Mouse (Mus musculus): ENCODE results near the gene Ap2m1.
"Not testable (repeated sequence)": the region's sequence is repeated elsewhere in the genome, so short reads cannot be mapped to it uniquely, and the experiment has no call there.

The Ap2m1 gene

DNA sequence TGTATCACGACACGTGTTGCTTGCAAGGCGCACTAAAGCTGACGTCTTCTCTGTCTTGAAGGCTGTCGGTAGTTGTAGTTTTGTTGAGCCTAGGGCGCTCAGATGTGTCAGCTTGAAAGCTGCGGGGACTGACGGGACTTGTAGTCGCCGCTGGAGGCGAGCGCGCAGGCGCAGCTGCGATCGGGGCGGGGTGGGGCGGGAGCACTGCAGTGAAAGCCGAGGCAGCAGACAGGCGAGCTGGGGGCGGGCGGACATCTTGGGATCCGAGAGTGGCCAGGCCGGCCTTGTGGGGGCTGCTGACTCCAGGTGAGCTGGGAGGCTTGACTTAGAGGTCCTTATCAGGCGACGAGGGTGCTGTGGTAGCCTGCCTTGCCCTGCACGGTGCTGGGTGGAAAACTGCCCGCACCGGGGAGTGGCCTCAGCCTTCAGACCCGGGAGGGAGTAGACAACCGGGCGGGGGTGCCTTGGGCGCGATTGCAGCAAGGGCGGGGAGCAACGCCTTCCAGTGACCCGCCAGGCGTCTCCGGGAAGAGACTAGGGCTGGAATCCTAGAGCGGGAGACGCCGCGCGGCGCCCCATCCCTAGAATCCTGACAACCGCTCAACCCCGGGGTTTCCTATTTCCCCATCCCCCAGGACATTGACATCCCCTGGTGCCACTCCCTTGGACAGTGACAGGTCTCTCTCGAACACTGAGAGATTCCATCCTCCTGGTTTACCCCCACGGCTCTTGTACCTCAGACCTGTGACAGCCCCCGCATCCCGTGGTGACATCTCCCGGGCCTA lies at the start of gene Ap2m1:
TSS of gene Ap2m1 (plus strand) at position 183 of the 785 bp plus-strand sequence.
- DNase-seq: peak; percentile 90 to 92

- DNase-seq: no peak
Measured at GRCm38 (mm10) chr16:20486048-20486447, 49.2 kb upstream of the Ap2m1 start.

- no peak for DNase-seq
Measured at GRCm38 (mm10) chr16:20488151-20488550, 47.1 kb upstream of the Ap2m1 start.

DNA sequence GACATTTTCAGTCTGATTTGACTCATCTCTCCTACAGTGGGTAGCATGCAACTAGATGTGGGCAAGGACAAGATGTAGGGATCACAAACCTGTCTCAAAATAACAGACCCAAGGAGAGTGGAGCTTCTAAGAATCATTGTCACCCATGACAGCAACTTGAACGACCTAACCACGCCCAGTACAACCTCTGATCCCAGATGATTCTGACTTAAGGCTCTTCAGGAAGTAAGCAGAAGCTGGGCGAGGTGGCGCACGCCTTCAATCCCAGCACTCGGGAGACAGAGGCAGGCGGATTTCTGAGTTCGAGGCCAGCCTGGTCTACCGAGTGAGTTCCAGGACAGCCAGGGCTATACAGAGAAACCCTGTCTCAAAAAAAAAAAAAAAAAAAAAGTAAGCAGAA lies 46.5 kb upstream of the Ap2m1 start:
- not testable (repeated sequence) for DNase-seq

DNA sequence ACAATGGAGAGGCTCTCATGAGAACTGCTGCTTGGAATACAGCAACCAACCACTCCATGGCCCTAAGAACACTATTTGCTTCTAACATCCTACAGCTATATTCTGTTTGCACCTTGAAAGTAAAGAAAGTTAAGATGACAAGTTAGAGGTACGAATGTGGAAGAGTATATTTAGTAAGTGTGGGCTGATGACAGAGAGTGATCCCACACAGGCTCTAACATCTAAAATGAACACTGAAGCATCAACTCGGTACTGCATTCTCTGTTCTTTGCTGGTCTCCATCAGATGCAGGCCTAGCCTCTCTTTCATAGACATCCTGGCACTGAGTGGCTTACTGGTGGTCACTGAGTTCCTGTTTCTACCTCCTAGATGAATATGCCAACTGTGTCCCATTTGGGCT lies 46.0 kb upstream of the Ap2m1 start:
- no peak for DNase-seq

GRCm38 (mm10) chr16:20490581-20490980 lies 44.7 kb upstream of the Ap2m1 start:
- DNase-seq: no peak

GRCm38 (mm10) chr16:20491301-20491700 lies 44.0 kb upstream of the Ap2m1 start:
- no peak for DNase-seq

DNA sequence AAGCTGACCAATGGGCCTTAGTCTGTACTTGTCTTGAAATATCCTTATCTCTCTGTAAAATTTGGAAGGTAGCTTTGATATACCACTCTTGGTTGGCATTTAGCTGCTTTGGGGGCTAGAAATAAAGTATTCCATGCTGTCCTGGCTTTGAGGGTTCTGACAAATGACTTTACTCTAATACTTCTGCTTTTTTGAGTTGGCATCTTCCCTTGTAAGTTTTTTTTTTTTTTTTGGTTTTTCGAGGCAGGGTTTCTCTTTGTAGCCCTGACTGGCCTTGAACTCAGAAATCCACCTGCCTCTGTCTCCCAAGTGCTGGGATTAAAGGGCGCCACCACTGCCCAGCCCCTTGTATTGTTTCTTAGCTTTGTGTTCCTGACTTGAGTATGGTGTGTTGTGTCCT lies 41.8 kb upstream of the Ap2m1 start:
- no peak for DNase-seq

GRCm38 (mm10) chr16:20496671-20497600 lies 38.3 kb upstream of the Ap2m1 start:
- peak; percentile 64 to 71 for DNase-seq

GRCm38 (mm10) chr16:20497980-20498676 lies 37.1 kb upstream of the Ap2m1 start:
- no peak for DNase-seq

DNA sequence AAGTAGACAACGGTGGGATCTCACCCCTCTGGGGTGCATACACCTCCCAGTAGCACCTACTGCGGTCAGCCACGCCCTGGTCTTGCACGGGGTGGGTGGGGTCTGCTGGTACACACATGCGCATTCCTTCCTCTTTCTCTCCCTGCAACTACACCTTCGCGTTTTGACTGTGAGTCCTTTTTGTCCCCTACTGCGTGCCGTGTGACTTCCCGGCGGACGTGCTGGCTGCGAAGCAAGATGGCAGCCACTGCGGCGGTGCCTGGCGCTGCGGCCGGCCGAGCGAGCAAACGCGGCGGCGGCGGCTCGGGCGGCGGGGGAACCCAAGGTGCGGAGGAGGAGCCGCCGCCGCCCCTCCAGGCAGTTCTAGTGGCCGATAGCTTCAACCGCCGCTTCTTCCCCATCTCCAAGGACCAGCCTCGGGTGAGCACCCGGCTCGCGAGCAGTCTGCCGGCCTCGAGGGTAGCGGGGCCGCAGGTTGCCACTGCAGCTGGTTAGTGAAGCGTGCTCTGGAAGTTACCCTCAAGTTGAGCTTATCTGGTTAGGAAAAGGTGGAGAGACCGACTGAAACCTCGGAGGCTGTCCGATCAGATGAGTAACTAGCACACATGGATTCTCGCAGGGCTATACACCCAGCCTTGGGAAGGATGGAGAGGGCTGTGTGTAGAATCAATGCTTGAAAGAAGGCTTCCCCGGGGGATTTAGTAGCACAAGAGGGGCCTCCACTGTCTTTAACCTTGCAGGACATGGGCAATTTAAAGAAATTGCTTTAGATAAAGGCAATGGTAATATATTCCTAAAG lies 36.4 kb upstream of the Ap2m1 start, which contains the start of gene Eif2b5:
TSS of gene Eif2b5 (plus strand) at position 141 of the 799 bp plus-strand sequence.
- peak; percentile 93 to 96 for DNase-seq

DNA sequence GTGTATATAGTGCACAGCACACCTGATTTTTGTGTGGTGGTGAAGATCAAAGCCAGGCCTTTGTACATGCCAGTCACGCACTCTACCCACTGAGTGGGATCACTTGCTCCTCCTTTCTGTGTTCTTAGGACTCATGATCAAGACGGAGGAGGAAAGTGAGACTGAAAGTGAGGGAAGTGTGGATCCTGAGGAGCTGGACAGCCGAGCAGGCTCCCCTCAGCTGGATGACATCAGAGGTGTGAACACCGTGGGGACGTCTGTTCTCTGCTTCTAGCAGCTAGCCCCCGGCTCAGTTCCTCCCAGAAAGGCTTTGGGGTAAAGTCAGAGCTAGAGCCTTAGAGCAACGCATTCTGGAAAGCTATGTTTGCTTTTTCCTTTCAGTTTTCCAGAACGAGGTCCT lies 29.3 kb upstream of the Ap2m1 start:
- no peak for DNase-seq

- peak; percentile 22 to 23 for DNase-seq
Measured at GRCm38 (mm10) chr16:20509349-20509748, 25.9 kb upstream of the Ap2m1 start.

DNA sequence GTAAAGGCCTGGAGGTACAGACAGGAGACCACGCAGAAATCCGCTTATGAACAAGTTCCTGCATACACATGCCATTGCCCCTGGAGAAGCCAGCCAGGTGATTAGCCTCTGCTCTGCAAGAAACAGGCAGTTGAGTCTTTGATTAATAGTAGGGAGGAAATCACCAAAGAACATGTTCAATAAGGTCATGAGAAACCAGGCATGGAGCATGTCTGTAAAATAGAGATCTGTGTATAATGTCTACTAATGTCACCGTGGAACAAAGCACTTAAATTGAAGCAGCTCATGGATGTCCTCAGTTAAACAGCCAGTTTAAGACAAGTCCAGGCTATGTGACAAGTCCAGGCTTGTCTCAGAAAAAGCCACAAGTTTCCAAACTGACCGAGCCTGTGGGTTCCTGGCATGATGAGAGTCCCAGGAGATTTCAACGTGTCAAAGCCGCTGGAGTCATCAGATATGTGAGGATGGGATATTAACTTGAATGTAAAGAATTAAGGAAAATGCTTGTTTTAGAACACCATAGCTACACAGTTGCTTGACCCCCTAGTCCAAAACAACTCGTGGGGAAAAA lies 23.9 kb upstream of the Ap2m1 start:
- DNase-seq: no peak

DNA sequence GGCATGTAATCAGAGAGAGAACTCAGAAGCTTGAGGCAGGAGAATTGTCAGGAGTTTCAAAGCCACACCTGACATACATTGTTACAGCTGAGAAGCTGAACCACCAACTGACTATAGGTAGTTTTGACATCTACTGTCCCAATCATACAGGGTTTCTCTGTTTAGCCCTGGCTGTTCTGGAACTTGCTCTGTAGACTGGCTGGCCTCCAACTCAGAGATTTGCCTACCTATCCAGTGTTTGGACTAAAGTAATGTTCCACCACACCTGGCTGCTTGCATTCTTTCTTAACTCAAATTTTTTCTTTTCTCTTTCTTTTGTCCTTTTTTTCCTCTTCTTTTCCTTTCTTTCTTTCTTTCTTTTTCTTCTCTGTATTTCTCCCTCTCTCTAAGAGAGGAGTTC lies 19.2 kb upstream of the Ap2m1 start:
- DNase-seq: no peak

- peak; percentile 81 to 84 for DNase-seq
Measured at GRCm38 (mm10) chr16:20516726-20517201, 18.5 kb upstream of the Ap2m1 start, which contains the start of gene Dvl3. Gene Dvl3, plus strand, starts transcription at chr16:20516982.

GRCm38 (mm10) chr16:20517216-20517615 lies 18.1 kb upstream of the Ap2m1 start:
- peak in 1 of 2 experiments; percentile 35 for DNase-seq

DNA sequence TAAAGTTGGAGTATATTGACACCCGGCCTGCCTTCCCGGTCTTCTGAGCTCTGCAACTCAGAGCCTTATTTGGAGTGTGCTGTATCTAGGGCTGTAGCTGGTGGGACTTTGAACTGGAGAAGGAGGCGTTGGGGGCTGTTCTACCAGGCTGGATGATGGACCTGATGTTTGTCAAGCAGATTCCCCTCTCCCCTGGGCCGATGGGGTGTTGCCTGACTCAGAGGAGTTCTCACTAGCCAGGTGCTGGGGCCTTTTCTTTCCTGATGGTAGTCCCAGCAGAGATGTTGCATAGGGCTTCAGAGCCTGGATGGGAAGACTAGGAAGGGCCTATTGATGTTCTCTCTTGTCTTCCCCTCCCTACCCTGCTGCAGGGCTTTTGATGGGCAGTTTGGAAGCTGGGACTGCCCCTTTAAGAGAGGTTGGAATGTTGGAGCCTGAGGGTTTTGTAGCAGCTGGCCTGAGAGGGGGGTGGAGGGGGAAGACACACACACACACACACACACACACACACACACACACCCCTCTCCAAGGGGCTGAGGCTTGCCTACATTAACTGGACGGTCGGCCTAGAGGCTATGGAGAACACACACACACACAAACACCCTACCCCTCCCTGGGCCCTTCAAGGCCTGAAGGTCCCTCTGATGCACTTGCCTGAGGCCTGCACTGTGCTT lies 17.4 kb upstream of the Ap2m1 start:
- no peak for DNase-seq

- no peak for DNase-seq
Measured at GRCm38 (mm10) chr16:20523886-20524285, 11.4 kb upstream of the Ap2m1 start.

DNA sequence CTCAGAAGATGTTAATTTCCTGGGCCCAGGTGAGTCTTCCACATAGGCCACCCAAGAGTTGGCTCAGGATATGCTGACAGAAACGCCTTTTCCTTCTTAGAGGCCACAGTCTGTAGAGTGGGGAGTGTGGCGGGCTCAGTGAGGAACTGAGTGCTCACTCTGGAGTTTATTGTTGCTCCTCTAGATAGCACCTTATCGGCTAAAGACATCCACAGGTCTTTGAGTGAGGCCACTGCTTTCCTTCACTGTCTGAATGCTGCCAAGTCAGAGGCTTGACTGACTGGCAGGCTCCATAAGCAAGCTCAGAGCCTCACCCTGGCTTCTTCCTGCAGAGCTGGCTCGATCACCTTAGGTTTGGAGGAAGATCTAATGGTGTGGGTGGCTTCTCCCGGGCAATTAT lies 6.5 kb upstream of the Ap2m1 start:
- no peak for DNase-seq

GRCm38 (mm10) chr16:20529375-20529774 lies 5.9 kb upstream of the Ap2m1 start:
- DNase-seq: no peak

All from B cell, adult 2 months (primary cell).